Mouse (Mus musculus): ENCODE measurements at regions not wholly inside any gene's neighbourhood (a gene's known extent, or its start where the extent isn't known, plus 50 kb on each side); places are given as distances from the start of the nearest gene placed in this dataset.

- DNase-seq (ENCODE audit: low spot score) (no peak), ATAC-seq (replicated peaks; ENCODE audit: low FRiP score) (no peak)
- H3K36me3 ChIP-seq (ENCODE audit: control insufficient read depth, insufficient read depth, low read length): no peaks in the 10 kb centered on the region
- no peak overlapping the region for H3K27ac ChIP-seq (ENCODE audit: low read depth, low read length)
- H3K9ac ChIP-seq (ENCODE audit: low read length): no peak overlapping the region
- no peak overlapping the region for H3K4me2 ChIP-seq (ENCODE audit: low read depth, low read length, severe bottlenecking)
- H3K4me3 ChIP-seq (ENCODE audit: low read depth, low read length): no peak overlapping the region
- 85% methylated on average over 2 of the region's 2 CpGs for WGBS
- no peaks in the 10 kb centered on the region for H3K9me3 ChIP-seq (ENCODE audit: control insufficient read depth, low read length)
- H3K4me1 ChIP-seq (replicated peaks; ENCODE audit: control insufficient read depth, insufficient read depth, low read length): no peaks in the 10 kb centered on the region
- no peaks in the 10 kb centered on the region for H3K27me3 ChIP-seq (ENCODE audit: control insufficient read depth, insufficient read depth, low read length)
Measured at GRCm38 (mm10) chr12:59834809-59835208, 615.3 kb upstream of the Fbxo33 start.

GRCm38 (mm10) chr12:59822918-59823317 is 603.4 kb upstream of the Fbxo33 start:
- DNase-seq (ENCODE audit: low spot score) (no peak), ATAC-seq (replicated peaks; ENCODE audit: low FRiP score) (no peak)
- no peaks in the 10 kb centered on the region for H3K9me3 ChIP-seq (ENCODE audit: control insufficient read depth, low read length)
- no peak overlapping the region for H3K4me3 ChIP-seq (ENCODE audit: low read depth, low read length)
- no peaks in the 10 kb centered on the region for H3K4me1 ChIP-seq (replicated peaks; ENCODE audit: control insufficient read depth, insufficient read depth, low read length)
- no peak overlapping the region for H3K4me2 ChIP-seq (ENCODE audit: low read depth, low read length, severe bottlenecking)
- 86% methylated on average over 3 of the region's 3 CpGs for WGBS
- H3K27ac ChIP-seq (ENCODE audit: low read depth, low read length): no peak overlapping the region
- no peaks in the 10 kb centered on the region for H3K36me3 ChIP-seq (ENCODE audit: control insufficient read depth, insufficient read depth, low read length)
- H3K9ac ChIP-seq (ENCODE audit: low read length): no peak overlapping the region
- no peaks in the 10 kb centered on the region for H3K27me3 ChIP-seq (ENCODE audit: control insufficient read depth, insufficient read depth, low read length)

- Histone ChIP-seq H3K4me3 (ENCODE audit: low read depth, low read length) (no peak overlapping the region), H3K36me3 (ENCODE audit: control insufficient read depth, insufficient read depth, low read length) (no peaks in the 10 kb centered on the region), H3K27ac (ENCODE audit: low read depth, low read length) (no peak overlapping the region), H3K4me1 (replicated peaks; ENCODE audit: control insufficient read depth, insufficient read depth, low read length) (no peaks in the 10 kb centered on the region), H3K4me2 (ENCODE audit: low read depth, low read length, severe bottlenecking) (no peak overlapping the region), H3K9me3 (ENCODE audit: control insufficient read depth, low read length) (no peaks in the 10 kb centered on the region), H3K9ac (ENCODE audit: low read length) (no peak overlapping the region), H3K27me3 (ENCODE audit: control insufficient read depth, insufficient read depth, low read length) (no peaks in the 10 kb centered on the region)
- 60% methylated on average over 2 of the region's 2 CpGs for WGBS
- no peak for ATAC-seq (replicated peaks; ENCODE audit: low FRiP score)
- no peak for DNase-seq (ENCODE audit: low spot score)
Measured at GRCm38 (mm10) chr12:59822435-59822834, 602.9 kb upstream of the Fbxo33 start.

- Histone ChIP-seq H3K9me3 (ENCODE audit: control insufficient read depth, low read length) (no peaks in the 10 kb centered on the region), H3K27me3 (ENCODE audit: control insufficient read depth, insufficient read depth, low read length) (no peaks in the 10 kb centered on the region), H3K4me1 (replicated peaks; ENCODE audit: control insufficient read depth, insufficient read depth, low read length) (no peaks in the 10 kb centered on the region), H3K36me3 (ENCODE audit: control insufficient read depth, insufficient read depth, low read length) (no peaks in the 10 kb centered on the region), H3K27ac (ENCODE audit: low read depth, low read length) (no peak overlapping the region), H3K4me3 (ENCODE audit: low read depth, low read length) (no peak overlapping the region), H3K4me2 (ENCODE audit: low read depth, low read length, severe bottlenecking) (no peak overlapping the region), H3K9ac (ENCODE audit: low read length) (no peak overlapping the region)
- no peak for DNase-seq (ENCODE audit: low spot score)
- 87% methylated on average over 2 of the region's 2 CpGs for WGBS
- no peak for ATAC-seq (replicated peaks; ENCODE audit: low FRiP score)
Measured at GRCm38 (mm10) chr12:59821698-59822097, 602.2 kb upstream of the Fbxo33 start.

- Histone ChIP-seq H3K4me1 (replicated peaks; ENCODE audit: control insufficient read depth, insufficient read depth, low read length) (no peaks in the 10 kb centered on the region), H3K4me3 (ENCODE audit: low read depth, low read length) (no peak overlapping the region), H3K9ac (ENCODE audit: low read length) (no peak overlapping the region), H3K27ac (ENCODE audit: low read depth, low read length) (no peak overlapping the region), H3K9me3 (ENCODE audit: control insufficient read depth, low read length) (no peaks in the 10 kb centered on the region), H3K4me2 (ENCODE audit: low read depth, low read length, severe bottlenecking) (no peak overlapping the region), H3K27me3 (ENCODE audit: control insufficient read depth, insufficient read depth, low read length) (no peaks in the 10 kb centered on the region), H3K36me3 (ENCODE audit: control insufficient read depth, insufficient read depth, low read length) (no peaks in the 10 kb centered on the region)
- 74% methylated on average over 4 of the region's 4 CpGs for WGBS
- no peak for DNase-seq (ENCODE audit: low spot score)
- ATAC-seq (replicated peaks; ENCODE audit: low FRiP score): no peak
Measured at GRCm38 (mm10) chr12:59815965-59816364, 596.4 kb upstream of the Fbxo33 start.

GRCm38 (mm10) chr12:59814356-59814755 is 594.8 kb upstream of the Fbxo33 start:
- H3K4me2 ChIP-seq (ENCODE audit: low read depth, low read length, severe bottlenecking): no peak overlapping the region
- no peaks in the 10 kb centered on the region for H3K9me3 ChIP-seq (ENCODE audit: control insufficient read depth, low read length)
- no peak overlapping the region for H3K4me3 ChIP-seq (ENCODE audit: low read depth, low read length)
- H3K36me3 ChIP-seq (ENCODE audit: control insufficient read depth, insufficient read depth, low read length): no peaks in the 10 kb centered on the region
- H3K27me3 ChIP-seq (ENCODE audit: control insufficient read depth, insufficient read depth, low read length): no peaks in the 10 kb centered on the region
- no peaks in the 10 kb centered on the region for H3K4me1 ChIP-seq (replicated peaks; ENCODE audit: control insufficient read depth, insufficient read depth, low read length)
- DNase-seq (ENCODE audit: low spot score): no peak
- ATAC-seq (replicated peaks; ENCODE audit: low FRiP score): no peak
- no peak overlapping the region for H3K9ac ChIP-seq (ENCODE audit: low read length)
- 87% methylated on average over 13 of the region's 13 CpGs for WGBS
- no peak overlapping the region for H3K27ac ChIP-seq (ENCODE audit: low read depth, low read length)

- Histone ChIP-seq H3K4me1 (replicated peaks; ENCODE audit: control insufficient read depth, insufficient read depth, low read length) (no peaks in the 10 kb centered on the region), H3K4me2 (ENCODE audit: low read depth, low read length, severe bottlenecking) (no peak overlapping the region), H3K9ac (ENCODE audit: low read length) (no peak overlapping the region), H3K9me3 (ENCODE audit: control insufficient read depth, low read length) (no peaks in the 10 kb centered on the region), H3K36me3 (ENCODE audit: control insufficient read depth, insufficient read depth, low read length) (no peaks in the 10 kb centered on the region), H3K4me3 (ENCODE audit: low read depth, low read length) (no peak overlapping the region), H3K27me3 (ENCODE audit: control insufficient read depth, insufficient read depth, low read length) (no peaks in the 10 kb centered on the region), H3K27ac (ENCODE audit: low read depth, low read length) (no peak overlapping the region)
- no peak for ATAC-seq (replicated peaks; ENCODE audit: low FRiP score)
- no peak for DNase-seq (ENCODE audit: low spot score)
- 31% methylated on average over 2 of the region's 2 CpGs for WGBS
Measured at GRCm38 (mm10) chr12:59809224-59809623, 589.7 kb upstream of the Fbxo33 start.

GRCm38 (mm10) chr12:59798051-59798450 is 578.5 kb upstream of the Fbxo33 start:
- Histone ChIP-seq H3K4me1 (replicated peaks; ENCODE audit: control insufficient read depth, insufficient read depth, low read length) (no peaks in the 10 kb centered on the region), H3K4me2 (ENCODE audit: low read depth, low read length, severe bottlenecking) (no peak overlapping the region), H3K27ac (ENCODE audit: low read depth, low read length) (no peak overlapping the region), H3K36me3 (ENCODE audit: control insufficient read depth, insufficient read depth, low read length) (no peaks in the 10 kb centered on the region), H3K9ac (ENCODE audit: low read length) (no peak overlapping the region), H3K27me3 (ENCODE audit: control insufficient read depth, insufficient read depth, low read length) (no peaks in the 10 kb centered on the region), H3K9me3 (ENCODE audit: control insufficient read depth, low read length) (no peaks in the 10 kb centered on the region), H3K4me3 (ENCODE audit: low read depth, low read length) (no peak overlapping the region)
- 52% methylated on average over 3 of the region's 3 CpGs for WGBS
- ATAC-seq (replicated peaks; ENCODE audit: low FRiP score) (0 out of 2 replicates have a peak, but pooled peaks have one; percentile 39), DNase-seq (ENCODE audit: low spot score) (no peak)

- no peak for DNase-seq (ENCODE audit: low spot score)
Measured at GRCm38 (mm10) chr12:59791473-59791872, 571.9 kb upstream of the Fbxo33 start.

More at GRCm38 (mm10) chr12:59791473-59791872, 571.9 kb upstream of the Fbxo33 start:
- Histone ChIP-seq H3K27ac (ENCODE audit: low read depth, low read length) (no peak overlapping the region), H3K4me1 (replicated peaks; ENCODE audit: control insufficient read depth, insufficient read depth, low read length) (no peaks in the 10 kb centered on the region), H3K4me2 (ENCODE audit: low read depth, low read length, severe bottlenecking) (no peak overlapping the region), H3K36me3 (ENCODE audit: control insufficient read depth, insufficient read depth, low read length) (no peaks in the 10 kb centered on the region), H3K9me3 (ENCODE audit: control insufficient read depth, low read length) (no peaks in the 10 kb centered on the region), H3K27me3 (ENCODE audit: control insufficient read depth, insufficient read depth, low read length) (no peaks in the 10 kb centered on the region), H3K9ac (ENCODE audit: low read length) (no peak overlapping the region), H3K4me3 (ENCODE audit: low read depth, low read length) (no peak overlapping the region)
- 39% methylated on average over 3 of the region's 4 CpGs for WGBS
- no peak for ATAC-seq (replicated peaks; ENCODE audit: low FRiP score)
